Mouse (Mus musculus): ENCODE data around the gene Lmnb2. TPM values are rescaled to one million over a fixed set of nuclear protein-coding genes. Genes with fewer than 3 reads are reported as not detected.

The Lmnb2 gene
- polyA plus RNA-seq, 1 experiment from 2014 or later: 75.2 TPM

GRCm38 (mm10) chr10:80870993-80871392, 47.1 kb downstream of the Lmnb2 start:
- 0 out of 2 replicates have a peak, but pooled peaks cover 3% of the 10 kb centered on the region for H3K9me3 ChIP-seq
- H3K4me1 ChIP-seq (replicated peaks): no peaks in the 10 kb centered on the region
- no peak for ATAC-seq (ENCODE audit: insufficient number of reproducible peaks, insufficient read depth, low FRiP score, low TSS enrichment, low read depth)
- H3K9ac ChIP-seq (replicated peaks): no peak overlapping the region
- no peak overlapping the region for H3K27ac ChIP-seq
- WGBS: 96% methylated on average over 3 of the region's 6 CpGs
- no peak overlapping the region for H3K4me3 ChIP-seq (replicated peaks)
- peaks cover 17% of the 10 kb centered on the region for H3K27me3 ChIP-seq
- H3K4me2 ChIP-seq: no peak overlapping the region
- peaks cover 28% of the 10 kb centered on the region for H3K36me3 ChIP-seq

- Histone ChIP-seq H3K4me2 (no peak overlapping the region), H3K4me1 (replicated peaks) (no peaks in the 10 kb centered on the region), H3K36me3 (peaks cover 76% of the 10 kb centered on the region), H3K27ac (no peak overlapping the region), H3K4me3 (replicated peaks) (no peak overlapping the region), H3K27me3 (no peaks in the 10 kb centered on the region), H3K9ac (replicated peaks) (no peak overlapping the region), H3K9me3 (no peaks in the 10 kb centered on the region)
- ATAC-seq (ENCODE audit: insufficient number of reproducible peaks, insufficient read depth, low FRiP score, low TSS enrichment, low read depth): no peak
- WGBS: 88% methylated on average over 16 of the region's 16 CpGs
Measured at GRCm38 (mm10) chr10:80864446-80864845, 53.6 kb downstream of the Lmnb2 start.

- H3K9ac ChIP-seq (replicated peaks): no peak overlapping the region
Measured at GRCm38 (mm10) chr10:80862305-80862704, 55.7 kb downstream of the Lmnb2 start.

GRCm38 (mm10) chr10:80858350-80858935, 59.6 kb downstream of the Lmnb2 start:
- H3K4me2 ChIP-seq: no peak overlapping the region
- 84% methylated on average over 7 of the region's 7 CpGs for WGBS
- peaks cover 24% of the 10 kb centered on the region for H3K4me1 ChIP-seq (replicated peaks)
- H3K27ac ChIP-seq: peak overlapping the region; percentile 29; the same call in 1 of the 2 replicates
- H3K4me3 ChIP-seq (replicated peaks): no peak overlapping the region
- H3K9ac ChIP-seq (replicated peaks): no peak overlapping the region
- H3K9me3 ChIP-seq: no peaks in the 10 kb centered on the region
- H3K27me3 ChIP-seq: no peaks in the 10 kb centered on the region
- H3K36me3 ChIP-seq: peaks cover 23% of the 10 kb centered on the region
- ATAC-seq (ENCODE audit: insufficient number of reproducible peaks, insufficient read depth, low FRiP score, low TSS enrichment, low read depth): no peak

More at GRCm38 (mm10) chr10:80862305-80862704, 55.7 kb downstream of the Lmnb2 start:
- peaks cover 61% of the 10 kb centered on the region for H3K36me3 ChIP-seq
- no peak overlapping the region for H3K4me3 ChIP-seq (replicated peaks)
- no peak overlapping the region for H3K27ac ChIP-seq
- no peaks in the 10 kb centered on the region for H3K9me3 ChIP-seq
- no peaks in the 10 kb centered on the region for H3K27me3 ChIP-seq
- H3K4me1 ChIP-seq (replicated peaks): no peaks in the 10 kb centered on the region
- ATAC-seq (ENCODE audit: insufficient number of reproducible peaks, insufficient read depth, low FRiP score, low TSS enrichment, low read depth): no peak
- no peak overlapping the region for H3K4me2 ChIP-seq
- 89% methylated on average over 5 of the region's 5 CpGs for WGBS

GRCm38 (mm10) chr10:80857848-80858247, 60.2 kb downstream of the Lmnb2 start:
- WGBS: 69% methylated on average over 3 of the region's 3 CpGs
- peaks cover 26% of the 10 kb centered on the region for H3K4me1 ChIP-seq (replicated peaks)
- no peak overlapping the region for H3K4me2 ChIP-seq
- H3K27ac ChIP-seq: 0 out of 2 replicates have a peak overlapping the region, but pooled peaks have one; percentile 29
- no peaks in the 10 kb centered on the region for H3K9me3 ChIP-seq
- ATAC-seq (ENCODE audit: insufficient number of reproducible peaks, insufficient read depth, low FRiP score, low TSS enrichment, low read depth): no peak
- peaks cover 23% of the 10 kb centered on the region for H3K36me3 ChIP-seq
- 0 out of 2 replicates have a peak overlapping the region, but pooled peaks have one; percentile 14 for H3K9ac ChIP-seq (replicated peaks)
- no peak overlapping the region; the same call in 1 of the 2 replicates for H3K4me3 ChIP-seq (replicated peaks)
- no peaks in the 10 kb centered on the region for H3K27me3 ChIP-seq

GRCm38 (mm10) chr10:80857386-80857785, 60.7 kb downstream of the Lmnb2 start:
- H3K27ac ChIP-seq: 0 out of 2 replicates have a peak overlapping the region, but pooled peaks have one; percentile 29

GRCm38 (mm10) chr10:80856908-80857307, 61.1 kb downstream of the Lmnb2 start:
- Histone ChIP-seq H3K4me1 (replicated peaks) (peaks cover 26% of the 10 kb centered on the region), H3K9ac (replicated peaks) (peak overlapping the region; percentile 31; the same call in 1 of the 2 replicates), H3K4me3 (replicated peaks) (no peak overlapping the region), H3K36me3 (peaks cover 21% of the 10 kb centered on the region), H3K9me3 (no peaks in the 10 kb centered on the region), H3K27ac (0 out of 2 replicates have a peak overlapping the region, but pooled peaks have one; percentile 29), H3K27me3 (no peaks in the 10 kb centered on the region), H3K4me2 (peak overlapping the region; percentile 99; the same call in 1 of the 2 replicates)
- 87% methylated on average over 5 of the region's 5 CpGs for WGBS
- no peak for ATAC-seq (ENCODE audit: insufficient number of reproducible peaks, insufficient read depth, low FRiP score, low TSS enrichment, low read depth)

More at GRCm38 (mm10) chr10:80857386-80857785, 60.7 kb downstream of the Lmnb2 start:
- no peak overlapping the region for H3K4me3 ChIP-seq (replicated peaks)
- 0 out of 2 replicates have a peak overlapping the region, but pooled peaks have one; percentile 99 for H3K4me2 ChIP-seq
- H3K9ac ChIP-seq (replicated peaks): peak overlapping the region; percentile 14; the same call in 1 of the 2 replicates
- no peaks in the 10 kb centered on the region for H3K27me3 ChIP-seq
- no peak for ATAC-seq (ENCODE audit: insufficient number of reproducible peaks, insufficient read depth, low FRiP score, low TSS enrichment, low read depth)
- H3K9me3 ChIP-seq: no peaks in the 10 kb centered on the region
- peaks cover 21% of the 10 kb centered on the region for H3K36me3 ChIP-seq
- peaks cover 26% of the 10 kb centered on the region for H3K4me1 ChIP-seq (replicated peaks)
- WGBS: 78% methylated on average over 8 of the region's 8 CpGs

- Histone ChIP-seq H3K4me2 (peak overlapping the region; percentile 99), H3K4me1 (replicated peaks) (peaks cover 26% of the 10 kb centered on the region), H3K27ac (no peak overlapping the region), H3K9me3 (no peaks in the 10 kb centered on the region), H3K36me3 (peaks cover 21% of the 10 kb centered on the region), H3K9ac (replicated peaks) (peak overlapping the region; percentile 90), H3K27me3 (no peaks in the 10 kb centered on the region), H3K4me3 (replicated peaks) (peak overlapping the region; percentile 97)
- no peak for ATAC-seq (ENCODE audit: insufficient number of reproducible peaks, insufficient read depth, low FRiP score, low TSS enrichment, low read depth)
- 48% methylated on average over 3 of the region's 3 CpGs for WGBS
Measured at GRCm38 (mm10) chr10:80856267-80856666, 61.8 kb downstream of the Lmnb2 start.

GRCm38 (mm10) chr10:80855749-80856073, 62.3 kb downstream of the Lmnb2 start:
- peak overlapping the region; percentile 99 for H3K4me2 ChIP-seq
- H3K9ac ChIP-seq (replicated peaks): peak overlapping the region; percentile 90
- H3K4me1 ChIP-seq (replicated peaks): peaks cover 26% of the 10 kb centered on the region
- peaks cover 27% of the 10 kb centered on the region for H3K36me3 ChIP-seq
- no peaks in the 10 kb centered on the region for H3K27me3 ChIP-seq
- no peaks in the 10 kb centered on the region for H3K9me3 ChIP-seq
- ATAC-seq (ENCODE audit: insufficient number of reproducible peaks, insufficient read depth, low FRiP score, low TSS enrichment, low read depth): no peak
- peak overlapping the region; percentile 97 for H3K4me3 ChIP-seq (replicated peaks)
- no peak overlapping the region for H3K27ac ChIP-seq
- 16% methylated on average over 11 of the region's 11 CpGs for WGBS

- H3K4me2 ChIP-seq: peak within 1 kb of the TSS; percentile 99
- WGBS: under 1% methylated on average over 80 of the region's 81 CpGs
- H3K9me3 ChIP-seq: no peaks in the 10 kb centered on the region
- ATAC-seq (ENCODE audit: insufficient number of reproducible peaks, insufficient read depth, low FRiP score, low TSS enrichment, low read depth): peak; percentile 45
- peaks cover 26% of the 10 kb centered on the region for H3K4me1 ChIP-seq (replicated peaks)
- H3K27me3 ChIP-seq: no peaks in the 10 kb centered on the region
- H3K9ac ChIP-seq (replicated peaks): peak within 1 kb of the TSS; percentile 90
- peak within 1 kb of the TSS; percentile 68 for H3K27ac ChIP-seq
- peak within 1 kb of the TSS; percentile 97 for H3K4me3 ChIP-seq (replicated peaks)
- H3K36me3 ChIP-seq: peaks cover 32% of the 10 kb centered on the region
Measured at GRCm38 (mm10) chr10:80854913-80855748, 62.9 kb downstream of the Lmnb2 start, which contains the start of the genes Lsm7 and Sppl2b. TSS of gene Lsm7 (minus strand) at chr10:80855209. TSS of gene Sppl2b (plus strand) at chr10:80855275.
